Mouse (Mus musculus) naive thymus-derived CD4-positive, alpha-beta T cell, adult 2 months (primary cell): ENCODE data around the gene Asic2.

Experiments
- DNase-seq: peaks from one replicate; pipeline ENCODE4 v3.0.0-alpha.2; 2011; ENCODE audit warnings: low read depth

Asic2 gene

GRCm38 (mm10) chr11:81954398-81954797 lies 13.9 kb downstream of the Asic2 start:
- no peak for DNase-seq

- DNase-seq = no peak
Observed at GRCm38 (mm10) chr11:81948021-81948420, 20.2 kb downstream of the Asic2 start.

GRCm38 (mm10) chr11:81942167-81942566 lies 26.1 kb downstream of the Asic2 start:
- DNase-seq = no peak

- no peak for DNase-seq
Observed at GRCm38 (mm10) chr11:81940988-81941387, 27.3 kb downstream of the Asic2 start.

- no peak for DNase-seq
Observed at GRCm38 (mm10) chr11:81937516-81937915, 30.7 kb downstream of the Asic2 start.

GRCm38 (mm10) chr11:81926393-81926792 lies 41.9 kb downstream of the Asic2 start:
- DNase-seq = no peak

GRCm38 (mm10) chr11:81923626-81924025 lies 44.6 kb downstream of the Asic2 start:
- no peak for DNase-seq

GRCm38 (mm10) chr11:81923096-81923495 lies 45.2 kb downstream of the Asic2 start:
- DNase-seq = no peak

GRCm38 (mm10) chr11:81915501-81915900 lies 52.8 kb downstream of the Asic2 start:
- DNase-seq = no peak

- no peak for DNase-seq
Observed at GRCm38 (mm10) chr11:81913071-81913470, 55.2 kb downstream of the Asic2 start.

GRCm38 (mm10) chr11:81909397-81909894 lies 58.8 kb downstream of the Asic2 start:
- DNase-seq = no peak

GRCm38 (mm10) chr11:81908760-81909159 lies 59.5 kb downstream of the Asic2 start:
- no peak for DNase-seq

- DNase-seq = no peak
Observed at GRCm38 (mm10) chr11:81902318-81902717, 65.9 kb downstream of the Asic2 start.

GRCm38 (mm10) chr11:81897547-81898354 lies 70.5 kb downstream of the Asic2 start:
- no peak for DNase-seq

GRCm38 (mm10) chr11:81896511-81896910 lies 71.7 kb downstream of the Asic2 start:
- no peak for DNase-seq

GRCm38 (mm10) chr11:81871506-81872213 lies 96.6 kb downstream of the Asic2 start:
- no peak for DNase-seq

- DNase-seq = no peak
Observed at GRCm38 (mm10) chr11:81865661-81866382, 102.4 kb downstream of the Asic2 start.

- DNase-seq = no peak
Observed at GRCm38 (mm10) chr11:81860250-81860972, 107.8 kb downstream of the Asic2 start, which contains the start of gene 5530401A14Rik. Gene 5530401A14Rik, plus strand, starts transcription at chr11:81860673.

- no peak for DNase-seq
Observed at GRCm38 (mm10) chr11:81847773-81848490, 120.3 kb downstream of the Asic2 start.

GRCm38 (mm10) chr11:81845686-81846036 lies 122.6 kb downstream of the Asic2 start:
- no peak for DNase-seq

- DNase-seq = no peak
Observed at GRCm38 (mm10) chr11:81845010-81845685, 123.1 kb downstream of the Asic2 start.
